Mouse (Mus musculus): ENCODE measurements around the gene Esd.

Esd gene

GRCm38 (mm10) chr14:74794931-74795330 is 62.8 kb downstream of the Esd start:
- no peak for DNase-seq (ENCODE audit: low spot score)

DNA sequence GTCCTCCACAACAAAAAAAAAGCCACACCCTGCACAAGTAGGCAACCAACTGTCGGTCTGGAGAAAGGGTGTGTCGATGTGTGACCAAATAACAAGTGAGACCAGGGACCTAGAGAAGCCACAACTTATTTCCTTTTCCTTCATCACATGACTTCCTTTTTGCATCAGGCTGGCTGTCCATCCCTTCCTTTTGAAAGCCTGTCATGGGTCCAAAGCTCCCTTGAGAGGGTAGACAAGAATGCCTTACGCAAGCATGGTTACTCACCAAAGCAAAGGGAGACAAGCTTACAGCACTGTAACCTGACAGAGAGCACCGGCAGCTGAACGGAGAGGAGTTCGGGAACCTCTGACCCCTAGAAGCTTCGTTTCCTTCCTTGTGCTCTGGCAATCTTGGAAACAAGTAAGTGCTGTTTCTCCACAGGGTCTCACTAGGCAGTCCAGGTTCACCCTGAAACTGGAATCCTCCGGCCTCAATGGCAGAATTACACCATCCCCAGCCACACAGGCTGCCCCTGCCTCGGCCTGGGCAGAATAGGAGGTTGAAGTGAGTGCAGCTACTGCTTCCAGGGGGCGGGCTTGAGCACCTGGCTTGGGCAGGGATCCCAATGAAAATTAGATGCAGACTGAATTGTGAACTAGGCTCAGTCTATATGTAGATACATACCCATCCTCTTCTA is 65.4 kb downstream of the Esd start:
- DNase-seq (ENCODE audit: low spot score) = no peak

- DNase-seq (ENCODE audit: low spot score) = no peak
Measured at GRCm38 (mm10) chr14:74798063-74798890, 66.2 kb downstream of the Esd start.

All from urinary bladder, postnatal 25 days (tissue).